Mouse (Mus musculus) small intestine, adult 2 months (tissue): ENCODE measurements around the gene Itga9.

Experiments used
- CTCF ChIP-seq: fragments of 200-500 bp; IDR thresholded peaks from 2 replicates; pipeline ENCODE4 v1.5.1; 2012; ENCODE audit warnings: low read depth, mild to moderate bottlenecking, control low read depth, inconsistent platforms, low read length, moderate library complexity, mixed read lengths; ENCODE audit not compliant: insufficient replicate concordance, insufficient read length; ENCODE audit errors: extremely low read depth
- POLR2A ChIP-seq: fragments of 200-500 bp; IDR thresholded peaks from 2 replicates; pipeline ENCODE4 v1.6.1; 2012; ENCODE audit warnings: low read depth, mild to moderate bottlenecking, control low read depth, inconsistent platforms, low read length, moderate library complexity

GRCm38 (mm10) chr9:118843711-118844110 is 237.2 kb downstream of the Itga9 start:
- TF ChIP-seq POLR2A (no peak), CTCF (no peak)
